Mouse (Mus musculus): ENCODE results near the gene Rabl3.

The Rabl3 gene

GRCm38 (mm10) chr16:37550266-37550665 is 10.6 kb downstream of the Rabl3 start:
- DNase-seq = no peak

GRCm38 (mm10) chr16:37550981-37551380 is 11.3 kb downstream of the Rabl3 start:
- DNase-seq = no peak

GRCm38 (mm10) chr16:37552824-37553223 is 13.1 kb downstream of the Rabl3 start:
- DNase-seq = no peak

- no peak for DNase-seq
Observed at GRCm38 (mm10) chr16:37562414-37562813, 22.7 kb downstream of the Rabl3 start.

GRCm38 (mm10) chr16:37562961-37563360 is 23.3 kb downstream of the Rabl3 start:
- no peak for DNase-seq

GRCm38 (mm10) chr16:37565117-37565516 is 25.4 kb downstream of the Rabl3 start:
- DNase-seq = no peak

- no peak for DNase-seq
Observed at GRCm38 (mm10) chr16:37566107-37566506, 26.4 kb downstream of the Rabl3 start.

GRCm38 (mm10) chr16:37567113-37568050 is 27.7 kb downstream of the Rabl3 start:
- no peak for DNase-seq

GRCm38 (mm10) chr16:37571554-37571953 is 31.9 kb downstream of the Rabl3 start:
- DNase-seq = no peak

- DNase-seq = no peak
Observed at GRCm38 (mm10) chr16:37572117-37572754, 32.6 kb downstream of the Rabl3 start.

GRCm38 (mm10) chr16:37573061-37573460 is 33.4 kb downstream of the Rabl3 start:
- DNase-seq = no peak

GRCm38 (mm10) chr16:37575325-37575724 is 35.6 kb downstream of the Rabl3 start:
- no peak for DNase-seq

GRCm38 (mm10) chr16:37579591-37579990 is 39.9 kb downstream of the Rabl3 start:
- DNase-seq = no peak

GRCm38 (mm10) chr16:37579994-37580393 is 40.3 kb downstream of the Rabl3 start, which contains the start of gene Hgd:
Gene Hgd, plus strand, starts transcription at chr16:37580153.
- DNase-seq = no peak

- no peak for DNase-seq
Observed at GRCm38 (mm10) chr16:37580651-37581050, 41.0 kb downstream of the Rabl3 start.

- DNase-seq = no peak
Observed at GRCm38 (mm10) chr16:37581901-37582300, 42.2 kb downstream of the Rabl3 start.

GRCm38 (mm10) chr16:37583306-37583705 is 43.6 kb downstream of the Rabl3 start:
- no peak for DNase-seq

- no peak for DNase-seq
Observed at GRCm38 (mm10) chr16:37583801-37584200, 44.1 kb downstream of the Rabl3 start.

GRCm38 (mm10) chr16:37584218-37585035 is 44.7 kb downstream of the Rabl3 start:
- peak; percentile 77 to 80 for DNase-seq

- peak; percentile 22 to 45 for DNase-seq
Observed at GRCm38 (mm10) chr16:37585129-37585563, 45.5 kb downstream of the Rabl3 start.

GRCm38 (mm10) chr16:37590921-37591320 is 51.2 kb downstream of the Rabl3 start:
- peak; percentile 90 to 93 for DNase-seq

GRCm38 (mm10) chr16:37591551-37591950 is 51.9 kb downstream of the Rabl3 start:
- DNase-seq = no peak

GRCm38 (mm10) chr16:37597412-37597811 is 57.7 kb downstream of the Rabl3 start:
- DNase-seq = no peak

All from cerebellum, postnatal 10 days (tissue).